ENCODE assay signal across 9 mouse cellular contexts in genomic region chr5:139418633-139419032, GRCm38 (mm10). TPM values are rescaled to one million over a fixed set of nuclear protein-coding genes. Genes with fewer than 3 reads are reported as not detected.
A peak's percentile ranks its signal among the peaks of the same experiment; 100 is the strongest.
DNase-seq lines count a peak whose midpoint lies in the region; ATAC-seq and TF ChIP-seq lines count a peak whose summit lies in the region.
"Had no signal": no experiment of that assay in that cellular context is flagged by ENCODE, and none has a peak within 500 bp of the region (broad histone marks: within the 10 kb centered on the region; RNA-seq: fewer than 3 reads in every experiment).

No protein-coding gene starts in this region.

- TF ChIP-seq CTCF in bone marrow, adult 2 months (IDR thresholded peaks at IDR 0.05; ENCODE audit: control insufficient read depth, insufficient read depth, low read length) = no peak
- TF ChIP-seq CTCF in midbrain, postnatal 0 days (IDR thresholded peaks at IDR 0.05) = no peak

- peak; percentile 79 for ATAC-seq in hindbrain, embryonic 12.5 days (ENCODE audit: low FRiP score)
- 0 out of 2 replicates have a peak, but pooled peaks have one; percentile 31 for ATAC-seq in midbrain, postnatal 0 days (ENCODE audit: low FRiP score)
- no peak for ATAC-seq in frontal cortex, adult (ENCODE audit: low TSS enrichment)

- peaks cover 6% of the 10 kb centered on the region; the same call in 1 of the 2 replicates for H3K36me3 ChIP-seq in hindbrain, embryonic 12.5 days
- H3K36me3 ChIP-seq in midbrain, postnatal 0 days (ENCODE audit: insufficient read depth, low read length) = 0 out of 2 replicates have a peak, but pooled peaks cover 3% of the 10 kb centered on the region

- 0 out of 2 replicates have a peak overlapping the region, but pooled peaks have one; percentile 18 for H3K9ac ChIP-seq in hindbrain, embryonic 12.5 days
- no peak overlapping the region for H3K9ac ChIP-seq in midbrain, postnatal 0 days (replicated peaks; ENCODE audit: low read length, poor library complexity, severe bottlenecking)

- DNase-seq in brain, embryonic 18.5 days (ENCODE audit: low read depth, low spot score) = peak; percentile 49
- peak; percentile 85 for DNase-seq in midbrain, postnatal 0 days (ENCODE audit: low spot score)
- no peak for DNase-seq in right cerebral cortex, postnatal 36 days (ENCODE audit: low spot score in 2 of 2)
- DNase-seq in spleen, adult 18-20 months = no peak
- DNase-seq: kidney, adult 9 months; liver had no signal

- 0 out of 2 replicates have a peak overlapping the region, but pooled peaks have one; percentile 27 for H3K27ac ChIP-seq in bone marrow, adult 2 months (ENCODE audit: control insufficient read depth, insufficient read depth, low read depth, low read length, poor library complexity)
- H3K27ac ChIP-seq in hindbrain, embryonic 12.5 days = peak overlapping the region; percentile 82
- peak overlapping the region; percentile 27 for H3K27ac ChIP-seq in midbrain, postnatal 0 days (ENCODE audit: low read depth, low read length)

- no peaks in the 10 kb centered on the region for H3K9me3 ChIP-seq in hindbrain, embryonic 12.5 days (replicated peaks)
- no peaks in the 10 kb centered on the region for H3K9me3 ChIP-seq in midbrain, postnatal 0 days (ENCODE audit: low read length)

- H3K4me2 ChIP-seq in hindbrain, embryonic 12.5 days (replicated peaks) = 0 out of 2 replicates have a peak overlapping the region, but pooled peaks have one; percentile 0
- no peak overlapping the region for H3K4me2 ChIP-seq in midbrain, postnatal 0 days (ENCODE audit: low read depth, low read length, poor library complexity, severe bottlenecking)

- no peak for TF ChIP-seq POLR2A in bone marrow, adult 2 months (IDR thresholded peaks at IDR 0.05; ENCODE audit: borderline replicate concordance, control insufficient read depth, low read depth, low read length)

- no peak overlapping the region for H3K4me3 ChIP-seq in bone marrow, adult 2 months (replicated peaks; ENCODE audit: control insufficient read depth, low read depth, low read length)
- H3K4me3 ChIP-seq in hindbrain, embryonic 12.5 days = no peak overlapping the region
- no peak overlapping the region for H3K4me3 ChIP-seq in midbrain, postnatal 0 days (ENCODE audit: low read depth, low read length)

- 16% methylated on average over 3 of the region's 3 CpGs for WGBS in bone marrow, adult 2 months
- 8% methylated on average over 3 of the region's 3 CpGs for WGBS in hindbrain, embryonic 12.5 days
- 18% methylated on average over 3 of the region's 3 CpGs for WGBS in midbrain, postnatal 0 days

- H3K4me1 ChIP-seq in bone marrow, adult 2 months (ENCODE audit: control insufficient read depth, insufficient read depth, low read length) = no peaks in the 10 kb centered on the region; the same call in 1 of the 2 replicates
- H3K4me1 ChIP-seq in hindbrain, embryonic 12.5 days = peaks cover 31% of the 10 kb centered on the region
- H3K4me1 ChIP-seq in midbrain, postnatal 0 days (ENCODE audit: insufficient read depth, low read length) = no peaks in the 10 kb centered on the region; the same call in 1 of the 2 replicates

- H3K27me3 ChIP-seq in hindbrain, embryonic 12.5 days = no peaks in the 10 kb centered on the region
- no peaks in the 10 kb centered on the region for H3K27me3 ChIP-seq in midbrain, postnatal 0 days (ENCODE audit: insufficient read depth, low read length)

RNA-seq across cellular contexts. Expression of gene Gper1, which starts 4.3 kb away (rescaled TPM):
- polyA plus RNA-seq in bone marrow, adult 2 months (2011; ENCODE audit: insufficient read depth, insufficient read length, low replicate concordance, missing spikeins) = not detected in 2 replicates
- polyA plus RNA-seq in hindbrain, embryonic 12.5 days (2016; fragmentation: Nextera tagmentation; extraction: Ambion mirVana) = 5.0 TPM in 2 replicates
- 5.8 and 8.9 TPM in 2 replicates for total RNA-seq in midbrain, postnatal 0 days (2014; rRNA removed)
- 5.8 and 7.1 TPM in 2 replicates for polyA plus RNA-seq in midbrain, postnatal 0 days (2015; fragmentation: Nextera tagmentation; extraction: Ambion mirVana)

RNA-seq across cellular contexts. Expression of gene C130050O18Rik, which starts 13.6 kb away (rescaled TPM):
- polyA plus RNA-seq in bone marrow, adult 2 months (2011; ENCODE audit: insufficient read depth, insufficient read length, low replicate concordance, missing spikeins) = 0.88 and 4.0 TPM in 2 replicates
- 0.45 and 0.90 TPM in 2 replicates for polyA plus RNA-seq in hindbrain, embryonic 12.5 days (2016; fragmentation: Nextera tagmentation; extraction: Ambion mirVana)
- 0.19 TPM in 1 of 2 replicates, not detected in the other for total RNA-seq in midbrain, postnatal 0 days (2014; rRNA removed)
- polyA plus RNA-seq in midbrain, postnatal 0 days (2015; fragmentation: Nextera tagmentation; extraction: Ambion mirVana) = 0.17 TPM in 1 of 2 replicates, not detected in the other

RNA-seq across cellular contexts. Expression of gene Gpr146, which starts 41.1 kb away (rescaled TPM):
- polyA plus RNA-seq in bone marrow, adult 2 months (2011; ENCODE audit: insufficient read depth, insufficient read length, low replicate concordance, missing spikeins) = 14.6 and 20.1 TPM in 2 replicates
- polyA plus RNA-seq in hindbrain, embryonic 12.5 days (2016; fragmentation: Nextera tagmentation; extraction: Ambion mirVana) = 1.8 and 2.4 TPM in 2 replicates
- total RNA-seq in midbrain, postnatal 0 days (2014; rRNA removed) = 4.1 and 5.6 TPM in 2 replicates
- polyA plus RNA-seq in midbrain, postnatal 0 days (2015; fragmentation: Nextera tagmentation; extraction: Ambion mirVana) = 3.0 and 3.9 TPM in 2 replicates

RNA-seq across cellular contexts. Expression of gene 3110082I17Rik, which starts 41.7 kb away (rescaled TPM):
- polyA plus RNA-seq in bone marrow, adult 2 months (2011; ENCODE audit: insufficient read depth, insufficient read length, low replicate concordance, missing spikeins) = 11.8 and 12.8 TPM in 2 replicates
- polyA plus RNA-seq in hindbrain, embryonic 12.5 days (2016; fragmentation: Nextera tagmentation; extraction: Ambion mirVana) = 22.9 and 26.3 TPM in 2 replicates
- total RNA-seq in midbrain, postnatal 0 days (2014; rRNA removed) = 4.3 and 7.9 TPM in 2 replicates
- 14.9 and 15.1 TPM in 2 replicates for polyA plus RNA-seq in midbrain, postnatal 0 days (2015; fragmentation: Nextera tagmentation; extraction: Ambion mirVana)

Comparison
In these comparisons a context has a peak if more than half of its experiments do, and no peak if none do; other contexts are left out.
1. H3K27ac ChIP-seq: peak in every context shown above with its lines; median percentile 82 in hindbrain, embryonic 12.5 days; 27 in bone marrow, adult 2 months; 27 in midbrain, postnatal 0 days.
2. DNase-seq: peak in brain, embryonic 18.5 days (single experiment) and midbrain, postnatal 0 days (single experiment); none in right cerebral cortex, postnatal 36 days (0 of 2) and spleen, adult 18-20 months (0 of 2).